Mouse (Mus musculus): Measurements from ENCODE around the gene Dcst1.

DNA sequence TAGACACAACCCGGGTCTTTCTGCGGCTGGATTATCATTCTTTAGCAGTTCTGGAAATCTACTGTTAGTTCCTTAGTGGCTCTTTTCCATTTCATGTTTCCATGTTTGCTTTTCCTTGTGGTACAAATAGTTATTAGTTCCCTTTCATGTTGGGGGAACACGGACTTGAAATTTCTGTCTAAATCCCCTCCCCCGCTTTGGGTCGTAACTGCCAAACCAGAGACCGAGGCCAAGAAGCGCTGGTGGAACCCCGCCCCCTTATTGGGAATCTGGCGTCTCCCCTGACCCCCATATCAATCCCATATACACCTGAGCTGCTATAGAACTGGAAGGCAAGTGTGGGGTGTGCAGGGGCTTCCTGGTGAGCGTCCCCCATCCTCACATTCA, 30.4 kb upstream of the Dcst1 start:
- TF ChIP-seq CTCF (IDR thresholded peaks at IDR 0.05; ENCODE audit: insufficient read depth, low read depth, low read length) (no peak), POLR2A (IDR thresholded peaks at IDR 0.05; ENCODE audit: insufficient read depth, low read depth, low read length) (no peak)
